Mouse (Mus musculus) hindbrain, embryonic 16.5 days (tissue): ENCODE measurements around the gene Eif1ad. TPM values are rescaled to one million over a fixed set of nuclear protein-coding genes. Genes with fewer than 3 reads are reported as not detected.
A peak's percentile ranks its signal among the peaks of the same experiment; 100 is the strongest.
"Not testable (repeated sequence)": the region's sequence is repeated elsewhere in the genome, so short reads cannot be mapped to it uniquely, and the experiment has no call there.

Experiments
- ATAC-seq: fragments of 200-750 bp; cut with Nextera tagmentation; 2 replicates; pipeline ENCODE4 v1.8.0; 2017; ENCODE audit warnings: moderate TSS enrichment, moderate library complexity
- H3K27ac ChIP-seq: fragments of 300-500 bp; sonication (generic); 2 replicates; pipeline ENCODE4 v1.5.1; 2014; ENCODE audit warnings: low read depth, mild to moderate bottlenecking, control low read depth, low read length, moderate library complexity
- H3K27me3 ChIP-seq: fragments of 300-500 bp; sonication (generic); replicated peaks from 2 replicates; pipeline ENCODE4 v1.6.1; 2014; ENCODE audit warnings: low read length; ENCODE audit not compliant: control insufficient read depth, insufficient read depth
- H3K36me3 ChIP-seq: fragments of 300-500 bp; sonication (generic); 2 replicates; pipeline ENCODE4 v1.6.1; 2014; ENCODE audit warnings: mild to moderate bottlenecking, low read length, moderate library complexity, mixed read lengths; ENCODE audit not compliant: control insufficient read depth, insufficient read depth
- H3K4me1 ChIP-seq: fragments of 300-500 bp; sonication (generic); 2 replicates; pipeline ENCODE4 v1.6.1; 2014; ENCODE audit warnings: low read depth, low read length; ENCODE audit not compliant: control insufficient read depth, insufficient read depth
- H3K4me2 ChIP-seq: fragments of 300-500 bp; sonication (generic); 2 replicates; pipeline ENCODE4 v1.6.1; 2014; ENCODE audit warnings: mild to moderate bottlenecking, low read length, control low read depth, moderate library complexity
- H3K4me3 ChIP-seq: fragments of 300-500 bp; sonication (generic); 2 replicates; pipeline ENCODE4 v1.5.1; 2014; ENCODE audit warnings: mild to moderate bottlenecking, low read length, control low read depth, moderate library complexity
- H3K9ac ChIP-seq: fragments of 300-500 bp; sonication (generic); 2 replicates; pipeline ENCODE4 v1.6.1; 2014; ENCODE audit warnings: low read depth, mild to moderate bottlenecking, control low read depth, low read length, moderate library complexity
- H3K9me3 ChIP-seq: fragments of 300-500 bp; sonication (generic); 2 replicates; pipeline ENCODE4 v1.6.1; 2014; ENCODE audit warnings: mild to moderate bottlenecking, low read length, moderate library complexity; ENCODE audit not compliant: control insufficient read depth
- WGBS: fragments of 180-500 bp; shearing (Covaris S2); extraction: QIAGEN DNeasy Blood & Tissue Kit; methylation state at CpG from one replicate; pipeline ENCODE4 v1.1.7; 2014; 5-methylcytosine and 5-hydroxymethylcytosine counted together
- polyA plus RNA-seq: library from polyadenylated mRNA; unstranded; fragments of >200 nt; fragmentation: Nextera tagmentation; extraction: Ambion mirVana; gene quantifications from 2 replicates; pipeline ENCODE4 v1.2.1, GENCODE M21; 2015

Gene Eif1ad
- polyA plus RNA-seq, 1 experiment from 2014 or later: 40.6 TPM

DNA sequence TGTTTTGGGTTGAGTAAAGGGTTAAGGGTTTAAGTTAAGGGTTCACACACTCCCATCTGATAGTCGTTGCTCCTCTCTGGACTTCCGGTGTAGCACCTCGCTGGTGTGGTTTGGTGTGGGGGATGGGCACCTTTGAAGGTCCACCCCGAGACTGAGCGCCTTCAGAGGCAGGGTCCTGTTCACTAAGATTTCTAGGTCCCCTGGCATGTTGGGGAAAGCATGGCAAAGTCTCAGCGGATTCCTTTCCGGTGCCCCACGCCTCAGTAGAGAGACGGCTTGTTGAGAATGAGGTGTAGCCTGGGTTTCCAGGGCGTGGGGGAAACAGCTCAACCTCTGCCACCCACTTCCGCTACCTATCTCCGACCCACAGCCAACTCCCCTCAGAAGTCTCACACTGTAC, 23.1 kb downstream of the Eif1ad start:
- Histone ChIP-seq H3K9ac (peak overlapping the region; percentile 36; the same call in 1 of the 2 replicates), H3K4me1 (peaks cover 28% of the 10 kb centered on the region), H3K4me2 (peak overlapping the region; percentile 63), H3K4me3 (peak overlapping the region; percentile 92), H3K36me3 (peaks cover 3% of the 10 kb centered on the region; the same call in 1 of the 2 replicates), H3K27me3 (no peaks in the 10 kb centered on the region), H3K9me3 (no peaks in the 10 kb centered on the region), H3K27ac (no peak overlapping the region)
- WGBS: 55% methylated on average over 12 of the region's 12 CpGs
- ATAC-seq: no peak

GRCm38 (mm10) chr19:5390416-5390815, 23.9 kb downstream of the Eif1ad start:
- no peaks in the 10 kb centered on the region; the same call in 1 of the 2 replicates for H3K36me3 ChIP-seq
- no peak overlapping the region; the same call in none of the 2 replicates for H3K4me2 ChIP-seq
- H3K4me1 ChIP-seq: peaks cover 28% of the 10 kb centered on the region
- H3K9me3 ChIP-seq: no peaks in the 10 kb centered on the region
- H3K9ac ChIP-seq: no peak overlapping the region
- no peaks in the 10 kb centered on the region for H3K27me3 ChIP-seq
- WGBS: 85% methylated on average over 8 of the region's 8 CpGs
- ATAC-seq: no peak
- no peak overlapping the region for H3K4me3 ChIP-seq
- H3K27ac ChIP-seq: no peak overlapping the region

DNA sequence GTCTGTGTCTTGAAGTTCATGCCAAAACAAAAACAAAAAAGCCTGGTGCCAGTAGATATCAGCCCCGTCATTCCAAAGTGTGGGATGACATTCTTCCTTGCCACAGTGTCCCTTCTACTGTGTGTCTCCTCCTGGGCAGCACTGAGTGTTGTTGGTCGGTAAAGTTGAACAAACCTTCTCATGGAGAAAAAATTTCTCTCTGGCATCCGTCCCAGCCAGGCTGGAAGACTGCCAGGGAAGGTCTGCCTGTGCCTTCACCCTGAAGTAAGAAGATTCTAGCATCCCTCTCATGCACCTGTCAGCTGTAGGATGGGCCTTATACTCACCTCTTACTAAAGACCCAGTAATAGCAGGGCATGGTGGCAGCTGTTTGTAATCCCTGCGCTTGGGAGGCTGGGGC, 26.4 kb downstream of the Eif1ad start:
- Histone ChIP-seq H3K27me3 (no peaks in the 10 kb centered on the region), H3K4me2 (no peak overlapping the region), H3K4me3 (no peak overlapping the region), H3K9me3 (no peaks in the 10 kb centered on the region), H3K27ac (no peak overlapping the region), H3K9ac (no peak overlapping the region), H3K36me3 (no peaks in the 10 kb centered on the region), H3K4me1 (peaks cover 14% of the 10 kb centered on the region)
- WGBS: 48% methylated on average over 4 of the region's 4 CpGs
- ATAC-seq: no peak

GRCm38 (mm10) chr19:5394168-5394567, 27.6 kb downstream of the Eif1ad start:
- Histone ChIP-seq H3K4me1 (peaks cover 12% of the 10 kb centered on the region), H3K27me3 (no peaks in the 10 kb centered on the region), H3K9ac (no peak overlapping the region), H3K36me3 (no peaks in the 10 kb centered on the region), H3K4me3 (no peak overlapping the region), H3K27ac (no peak overlapping the region), H3K4me2 (no peak overlapping the region), H3K9me3 (no peaks in the 10 kb centered on the region)
- WGBS: 58% methylated on average over 10 of the region's 10 CpGs
- no peak for ATAC-seq

- Histone ChIP-seq H3K4me3 (no peak overlapping the region), H3K36me3 (no peaks in the 10 kb centered on the region), H3K27me3 (no peaks in the 10 kb centered on the region), H3K27ac (no peak overlapping the region), H3K4me2 (no peak overlapping the region), H3K9me3 (no peaks in the 10 kb centered on the region), H3K9ac (no peak overlapping the region), H3K4me1 (no peaks in the 10 kb centered on the region; the same call in 1 of the 2 replicates)
- ATAC-seq: no peak
- WGBS: 75% methylated on average over 4 of the region's 4 CpGs
Observed at GRCm38 (mm10) chr19:5395371-5395770, 28.8 kb downstream of the Eif1ad start.

GRCm38 (mm10) chr19:5401073-5401472, 34.5 kb downstream of the Eif1ad start:
- not testable (repeated sequence) for H3K27me3 ChIP-seq, H3K9ac ChIP-seq, H3K4me1 ChIP-seq, ATAC-seq, H3K36me3 ChIP-seq, H3K9me3 ChIP-seq, H3K4me3 ChIP-seq, H3K4me2 ChIP-seq, H3K27ac ChIP-seq
- 67% methylated on average over 4 of the region's 4 CpGs for WGBS

- H3K9me3 ChIP-seq: no peaks in the 10 kb centered on the region
- H3K4me3 ChIP-seq: no peak within 1 kb of the TSS
- H3K27me3 ChIP-seq: no peaks in the 10 kb centered on the region
- H3K9ac ChIP-seq: no peak within 1 kb of the TSS
- H3K36me3 ChIP-seq: no peaks in the 10 kb centered on the region
- H3K4me2 ChIP-seq: no peak within 1 kb of the TSS
- H3K27ac ChIP-seq: no peak within 1 kb of the TSS
- peaks cover 5% of the 10 kb centered on the region for H3K4me1 ChIP-seq
- ATAC-seq: no peak
- 70% methylated on average over 8 of the region's 8 CpGs for WGBS
Observed at GRCm38 (mm10) chr19:5402293-5402692, 35.8 kb downstream of the Eif1ad start, which contains the start of gene Tsga10ip. Tsga10ip (minus strand) TSS chr19:5402526.

DNA sequence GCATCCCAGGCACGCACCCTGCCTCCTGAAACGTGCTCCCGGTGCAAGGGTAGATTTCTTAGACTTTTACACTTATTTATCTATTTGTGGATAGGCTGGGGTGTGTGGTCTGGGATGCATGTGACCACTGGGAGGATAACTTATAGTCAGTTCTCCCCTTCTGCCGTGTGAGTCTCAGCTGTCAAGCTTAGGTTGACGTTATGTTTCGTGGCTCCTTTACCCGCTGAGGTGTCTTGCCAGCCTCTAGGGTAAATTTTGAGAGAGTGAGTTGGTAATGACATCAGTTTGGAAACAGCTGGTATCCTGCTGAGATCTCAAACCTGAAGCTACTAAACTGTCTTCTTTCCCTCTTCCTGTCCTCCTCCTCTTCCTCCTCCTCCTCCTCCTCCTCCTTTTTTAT, 39.4 kb downstream of the Eif1ad start:
- WGBS: 27% methylated on average over 7 of the region's 7 CpGs
- Histone ChIP-seq H3K27me3 (no peaks in the 10 kb centered on the region), H3K9ac (peak overlapping the region; percentile 46; the same call in 1 of the 2 replicates), H3K4me1 (peaks cover 13% of the 10 kb centered on the region), H3K4me3 (peak overlapping the region; percentile 34), H3K9me3 (no peaks in the 10 kb centered on the region), H3K27ac (peak overlapping the region; percentile 31; the same call in 1 of the 2 replicates), H3K4me2 (peak overlapping the region; percentile 56), H3K36me3 (no peaks in the 10 kb centered on the region)
- ATAC-seq: no peak

DNA sequence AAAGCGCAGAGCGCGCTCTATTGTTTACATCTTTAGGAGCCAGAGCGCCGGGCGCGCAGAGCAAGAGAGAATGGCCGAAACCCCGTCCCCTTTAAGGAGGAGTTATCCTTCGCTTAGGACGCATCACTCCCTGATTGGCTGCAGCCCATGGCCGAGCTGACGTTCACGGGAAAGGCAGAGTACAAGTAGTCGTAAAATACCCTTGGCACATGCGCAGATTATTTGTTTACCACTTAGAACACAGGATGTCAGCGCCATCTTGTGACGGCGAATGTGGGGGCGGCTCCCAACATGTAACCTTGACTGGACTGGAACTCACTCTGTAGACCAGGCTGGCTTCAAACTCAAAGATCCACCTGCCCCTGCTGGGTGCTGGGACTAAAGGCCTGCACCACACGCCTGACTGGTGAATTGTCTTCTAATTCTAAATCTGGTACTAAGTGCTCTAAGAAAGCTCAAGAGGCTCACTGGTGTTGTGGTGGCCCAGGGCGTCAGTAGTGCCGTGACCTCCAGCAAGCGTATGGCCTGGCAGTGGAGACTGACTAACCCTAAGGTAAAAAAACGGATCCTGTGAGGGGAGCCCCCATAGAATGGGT, 40.1 kb downstream of the Eif1ad start:
- ATAC-seq: peak; percentile 87
- Histone ChIP-seq H3K27ac (peak overlapping the region; percentile 85), H3K9ac (peak overlapping the region; percentile 73), H3K4me1 (peaks cover 13% of the 10 kb centered on the region), H3K4me3 (peak overlapping the region; percentile 60), H3K4me2 (peak overlapping the region; percentile 73)
- not testable (repeated sequence) for H3K9me3 ChIP-seq, H3K36me3 ChIP-seq, H3K27me3 ChIP-seq
- 12% methylated on average over 20 of the region's 25 CpGs for WGBS
